Mouse (Mus musculus) spleen, adult 2 months (tissue): Measurements from ENCODE around the gene Rab11fip3.

Experiments used
- CTCF ChIP-seq: fragments of 200-500 bp; IDR thresholded peaks from 2 replicates; pipeline ENCODE4 v1.5.1; 2011; ENCODE audit warnings: mild to moderate bottlenecking, inconsistent platforms; ENCODE audit not compliant: insufficient read depth, insufficient read length, insufficient replicate concordance; ENCODE audit errors: extremely low read depth
- POLR2A ChIP-seq: fragments of 200-500 bp; IDR thresholded peaks from 2 replicates; pipeline ENCODE4 v1.6.1; 2011; ENCODE audit warnings: low read depth, low read length, inconsistent platforms

GRCm38 (mm10) chr17:26008331-26008730 lies 61.0 kb downstream of the Rab11fip3 start:
- TF ChIP-seq POLR2A (no peak), CTCF (no peak)
